Mouse (Mus musculus): ENCODE measurements around the gene Mtmr10. TPM values are rescaled to one million over a fixed set of nuclear protein-coding genes. Genes with fewer than 3 reads are reported as not detected.
A peak's percentile ranks its signal among the peaks of the same experiment; 100 is the strongest.

The Mtmr10 gene
- 1 to 10 TPM; 4.5 to 5.0 TPM for polyA plus RNA-seq (2017; shearing (Covaris generic))

DNA sequence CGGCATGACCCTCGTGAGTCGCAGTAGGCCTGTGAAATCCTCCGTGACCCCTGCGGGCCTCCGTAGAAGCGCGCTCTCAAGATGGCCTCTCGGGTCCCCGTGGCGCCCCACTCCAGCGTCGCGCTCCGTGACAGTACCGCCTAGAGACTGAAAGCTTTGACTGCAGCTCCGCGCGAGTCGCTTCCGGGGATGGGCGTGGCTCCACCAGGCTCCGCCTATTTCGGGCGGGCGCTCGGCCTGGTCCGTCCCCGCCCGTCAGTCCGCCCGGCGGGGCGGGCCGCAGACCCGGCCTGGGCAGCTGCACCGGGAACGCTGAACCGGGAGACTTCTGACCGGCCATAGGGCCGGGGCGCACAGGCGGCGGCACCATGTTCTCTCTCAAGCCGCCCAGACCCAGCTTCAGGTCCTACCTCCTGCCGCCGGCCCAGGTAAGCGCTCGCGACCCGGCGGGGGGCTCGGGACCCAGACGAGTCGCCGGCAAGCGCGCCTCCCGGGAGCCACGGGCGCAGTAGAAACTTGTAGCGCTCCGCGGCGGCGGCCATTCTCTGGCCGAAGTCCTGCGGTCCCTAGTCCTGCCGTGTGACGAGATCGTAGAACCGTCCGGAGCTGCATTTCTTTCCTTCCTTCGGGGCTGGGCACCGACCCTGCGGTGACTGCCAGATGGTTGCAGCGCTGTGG lies at the start of gene Mtmr10:
Mtmr10 (plus strand) TSS at position 240 of the 678 bp plus-strand sequence.
- ATAC-seq = peak; percentile 98

DNA sequence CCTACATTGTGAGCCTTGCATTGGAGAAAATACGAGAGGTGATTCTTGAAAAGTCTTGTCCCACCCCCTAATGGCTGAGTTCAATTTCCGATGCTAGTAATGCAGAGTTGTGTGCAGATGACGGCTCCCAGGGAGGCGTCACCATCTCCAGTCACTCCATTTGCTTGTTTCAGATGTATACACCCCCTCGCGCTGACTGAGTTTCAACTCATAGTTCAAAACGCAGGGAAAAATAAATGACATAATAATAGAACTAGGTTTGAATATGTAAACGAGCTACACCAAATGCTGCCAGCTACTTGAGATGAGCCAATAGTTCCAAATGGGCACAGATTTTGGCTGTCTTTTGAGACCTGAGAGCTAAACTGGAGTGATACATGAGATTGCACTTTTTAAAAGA lies 49.7 kb upstream of the Mtmr10 start:
- no peak for ATAC-seq

DNA sequence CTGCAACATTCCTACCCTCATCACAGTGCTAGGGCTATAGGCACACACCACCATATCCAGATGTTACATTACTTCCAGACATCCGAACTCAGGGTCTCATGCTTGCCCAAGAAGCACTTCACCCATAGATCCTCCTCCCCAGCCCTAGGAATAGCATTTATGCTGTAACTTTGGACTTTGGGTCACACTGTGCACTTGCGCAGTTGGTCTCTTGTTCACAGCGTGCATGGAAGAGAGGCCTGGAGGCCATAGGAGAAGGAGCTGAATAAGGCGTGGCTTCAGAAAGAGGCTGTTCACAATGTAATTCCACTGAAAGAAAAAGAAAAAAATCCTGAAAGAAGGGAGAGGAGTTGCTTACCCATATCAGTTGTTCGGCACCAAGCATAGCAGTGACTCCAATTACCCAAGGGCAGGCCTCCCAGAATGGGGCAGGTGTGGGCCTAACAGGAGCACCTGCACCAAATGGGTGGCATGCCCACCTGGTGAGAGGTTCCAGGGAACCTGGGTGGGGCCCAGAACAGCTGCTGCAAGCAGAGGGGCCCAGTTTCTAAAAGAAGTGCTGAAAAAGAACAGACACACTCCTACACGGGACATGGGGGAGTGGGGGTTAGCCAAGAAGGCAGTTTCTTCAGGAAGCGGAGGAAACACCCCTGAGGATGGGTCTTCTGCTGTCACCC lies 48.9 kb upstream of the Mtmr10 start:
- no peak for ATAC-seq

DNA sequence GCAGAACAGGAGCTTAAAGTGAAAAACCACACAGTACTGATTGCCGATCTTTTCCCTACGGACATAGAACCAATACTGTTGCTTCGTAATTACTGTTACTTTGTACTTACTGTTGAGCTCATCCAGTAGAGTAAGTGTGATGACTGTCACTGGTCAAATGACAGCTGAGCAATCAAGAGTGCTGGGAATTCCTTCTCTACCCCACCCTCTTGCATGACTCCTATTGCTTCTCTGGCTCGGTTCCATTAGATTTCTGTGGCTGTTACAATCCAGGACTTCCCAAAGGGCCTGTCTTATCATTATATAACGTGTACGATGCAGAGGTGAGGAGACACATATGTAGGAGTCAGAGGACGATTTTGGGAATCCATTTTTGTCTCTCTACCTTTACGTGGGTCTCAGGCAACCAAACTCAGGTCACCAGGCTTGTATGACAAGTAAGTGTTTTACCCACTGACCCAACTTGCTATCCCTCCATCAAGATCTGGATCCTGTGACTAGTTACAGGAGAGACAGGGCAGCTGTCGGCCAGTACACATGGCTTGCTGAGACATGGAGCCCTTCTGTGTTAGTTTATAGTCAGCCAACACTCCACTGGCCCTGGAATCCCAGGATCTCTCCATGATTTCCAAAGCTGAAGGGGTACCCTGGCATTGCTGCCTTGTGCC lies 48.2 kb upstream of the Mtmr10 start:
- no peak for ATAC-seq

DNA sequence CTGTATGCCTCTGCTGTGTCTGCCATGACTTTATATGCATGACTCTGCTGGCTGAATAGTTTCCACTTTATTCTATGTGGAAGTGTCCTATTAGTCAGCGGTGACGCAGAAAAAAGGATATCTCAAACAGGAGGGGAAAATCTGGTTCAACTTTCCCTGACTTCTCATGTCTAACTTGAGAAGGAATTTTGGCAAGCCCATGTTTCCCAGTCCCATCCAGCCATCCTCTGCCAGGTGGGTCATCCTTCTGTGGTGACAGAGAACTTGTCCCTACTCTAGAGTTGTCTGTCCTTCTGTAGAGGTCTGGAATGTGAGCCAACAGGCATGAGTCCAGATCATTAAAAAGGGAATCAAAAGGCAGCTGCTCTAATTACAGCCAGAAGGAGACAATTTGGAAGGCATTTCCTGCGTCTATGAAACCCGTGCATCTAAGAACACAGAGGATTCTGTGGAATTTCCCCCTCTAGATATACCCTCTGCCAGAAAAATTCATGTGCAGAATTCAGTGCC lies 47.6 kb upstream of the Mtmr10 start:
- ATAC-seq = no peak

DNA sequence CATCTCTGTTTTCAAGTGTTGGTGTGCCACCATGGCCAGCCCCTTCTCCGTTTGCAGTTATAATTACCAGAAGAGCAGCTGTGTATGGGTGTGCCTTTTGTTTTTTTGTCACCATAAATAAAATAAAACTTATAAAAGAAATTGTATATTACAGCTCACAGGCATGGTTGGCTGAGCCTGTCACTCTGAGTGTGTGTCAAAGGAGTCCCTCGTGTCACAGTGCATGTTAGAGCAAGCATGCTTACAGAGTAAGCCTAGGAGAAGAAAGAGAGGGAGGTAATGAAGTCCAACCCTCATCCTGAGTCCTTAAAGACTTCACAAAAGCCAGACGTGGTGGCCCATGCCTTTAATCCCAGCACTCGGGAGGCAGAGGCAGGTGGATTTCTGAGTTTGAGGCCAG lies 45.0 kb upstream of the Mtmr10 start:
- no peak for ATAC-seq

DNA sequence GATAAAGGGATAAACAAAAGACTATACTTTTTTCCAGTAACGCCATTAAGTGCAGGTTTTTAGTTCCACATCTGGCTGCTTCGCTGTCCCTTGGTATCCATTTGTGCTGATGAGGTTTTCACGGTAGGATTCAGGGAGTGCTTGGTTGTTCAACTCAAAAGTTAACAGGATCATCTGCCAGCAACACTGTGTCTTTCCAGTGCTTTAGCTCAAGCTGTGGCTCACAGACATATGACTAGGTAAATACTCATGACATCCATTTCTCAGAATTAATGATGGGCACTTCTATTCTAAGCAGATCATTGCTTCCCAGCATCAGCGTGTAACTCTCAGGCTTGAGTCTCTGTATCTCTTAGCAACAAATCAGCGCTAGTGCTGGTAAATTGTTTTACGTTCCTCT lies 43.1 kb upstream of the Mtmr10 start:
- no peak for ATAC-seq

DNA sequence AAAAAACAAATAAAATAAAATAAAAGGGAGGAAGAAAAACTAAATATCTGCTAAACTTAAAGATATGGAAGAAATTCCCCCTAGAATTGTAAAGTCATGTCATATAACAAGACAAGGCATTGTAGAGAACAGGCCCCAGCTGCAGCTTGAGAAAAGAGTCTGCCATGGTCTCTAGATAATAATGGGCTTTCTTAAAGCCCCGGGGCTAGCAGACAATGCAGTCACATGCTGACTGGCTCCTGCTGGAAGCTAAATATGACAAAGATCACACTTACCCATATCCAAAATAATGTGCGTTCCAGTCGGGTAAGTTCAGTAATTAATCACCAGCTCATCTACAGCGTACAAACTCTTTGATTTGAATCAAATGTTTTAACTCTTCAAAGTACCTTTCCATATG lies 40.7 kb upstream of the Mtmr10 start:
- ATAC-seq = no peak

DNA sequence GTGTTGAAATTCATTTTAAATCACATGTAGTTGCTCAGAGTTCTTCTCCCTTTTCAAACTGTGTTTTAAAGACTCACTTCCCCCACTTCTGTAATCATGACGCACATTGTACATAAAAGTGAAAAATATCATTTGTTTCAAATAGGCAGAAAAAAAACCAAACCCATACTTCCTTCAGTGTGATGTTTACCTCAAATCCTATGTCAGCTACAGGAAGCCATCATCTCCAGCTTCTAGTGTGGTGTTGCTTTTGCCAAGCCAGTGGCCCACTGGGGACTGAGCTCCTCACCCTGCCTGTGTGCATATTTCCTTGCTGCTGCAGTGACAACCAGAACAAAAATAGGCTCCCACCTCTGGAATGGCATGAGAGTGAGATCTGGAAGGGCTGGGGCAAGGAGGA lies 39.1 kb upstream of the Mtmr10 start:
- ATAC-seq = peak; percentile 21

DNA sequence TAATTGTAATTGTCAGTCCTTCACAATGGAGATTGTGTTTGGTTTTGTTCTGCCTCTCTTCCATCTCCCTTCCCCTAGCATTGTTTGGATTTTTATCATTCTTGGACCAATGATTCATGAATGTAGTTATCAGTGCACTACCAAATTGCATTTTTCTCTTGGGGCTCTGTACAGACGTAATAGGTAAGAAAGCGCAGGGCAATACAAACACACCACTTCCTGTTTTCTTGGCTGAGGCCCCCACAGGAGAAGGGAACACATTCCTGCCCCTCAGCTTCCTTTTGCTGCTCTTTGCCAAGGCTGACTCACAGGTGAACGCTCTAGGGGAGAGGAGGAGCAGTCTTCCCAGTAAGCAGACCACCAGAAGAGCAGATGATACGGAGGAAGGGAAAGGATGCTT lies 37.7 kb upstream of the Mtmr10 start:
- peak; percentile 70 for ATAC-seq

DNA sequence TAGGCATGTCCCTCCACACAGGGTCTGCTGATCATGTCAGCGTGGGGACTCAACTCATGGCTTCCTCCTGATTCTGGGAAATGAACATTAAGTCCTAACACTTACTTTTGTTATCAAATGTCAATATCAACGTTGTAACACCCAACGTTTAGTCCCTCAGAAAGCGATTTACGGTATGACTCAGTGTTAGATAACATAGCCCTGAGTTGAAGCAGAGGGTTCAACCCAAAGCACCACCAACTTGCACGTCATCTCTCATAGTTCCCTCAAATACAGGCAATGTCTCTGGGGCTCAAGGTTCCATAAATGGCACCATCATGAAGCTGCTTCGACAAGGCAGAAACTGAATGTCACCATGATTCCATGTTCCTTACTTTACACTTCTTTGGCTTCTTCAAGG lies 37.0 kb upstream of the Mtmr10 start:
- ATAC-seq = peak; percentile 55

DNA sequence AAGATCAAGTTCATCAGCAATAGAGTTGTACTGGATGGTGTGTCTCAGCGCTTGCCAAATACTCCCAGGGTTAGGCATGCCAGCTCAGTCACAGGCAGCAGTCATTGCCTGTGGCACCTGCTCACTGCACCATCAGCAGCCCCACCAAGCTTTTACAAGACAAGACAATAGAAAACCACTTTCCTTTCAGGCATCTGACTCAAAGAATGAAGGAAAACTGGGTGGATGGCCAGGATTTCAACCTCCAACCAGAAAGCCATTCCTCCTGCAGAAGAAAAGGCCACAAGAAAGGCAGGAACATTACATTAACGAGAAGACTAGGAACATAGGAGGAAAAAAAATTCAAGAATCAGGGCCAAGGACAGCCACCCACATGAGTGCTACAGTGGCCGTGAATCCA lies 33.7 kb upstream of the Mtmr10 start:
- no peak for ATAC-seq

DNA sequence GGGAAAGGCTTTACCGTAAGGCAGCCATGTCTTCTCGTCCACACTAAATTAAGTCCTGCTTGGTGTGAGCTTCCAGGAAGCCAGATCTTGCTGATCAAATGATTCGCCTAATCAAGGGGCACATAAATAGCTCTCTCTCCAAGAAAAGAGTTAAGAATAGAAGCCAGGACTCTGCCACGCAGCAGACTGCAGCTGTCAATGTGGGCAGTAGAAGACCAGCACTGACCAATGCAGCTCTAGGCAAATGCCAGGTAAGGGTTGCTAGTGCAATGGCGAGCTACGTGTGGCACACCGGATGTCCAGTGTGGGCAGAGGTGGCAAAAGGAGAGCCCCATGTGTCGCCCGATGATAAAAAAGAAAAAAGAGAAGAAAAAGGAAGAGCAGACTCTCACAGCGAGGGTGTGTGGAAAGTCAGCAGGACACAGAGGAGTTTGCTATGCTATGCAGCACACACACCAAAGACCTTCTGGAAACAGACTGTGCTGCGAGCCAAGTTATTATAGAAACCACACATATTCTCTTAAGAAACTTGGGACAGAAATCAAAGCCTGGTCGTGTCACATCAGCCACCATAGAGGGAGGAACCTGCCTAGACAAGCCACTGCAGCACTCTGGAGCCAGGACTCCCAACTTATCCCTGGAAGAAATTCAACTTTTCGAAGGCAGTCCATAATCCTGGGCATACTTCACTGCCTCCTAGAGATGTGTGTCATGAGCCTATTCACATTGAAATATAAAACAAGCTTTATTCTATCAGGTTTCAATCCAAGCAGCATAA lies 21.8 kb upstream of the Mtmr10 start:
- ATAC-seq = no peak

DNA sequence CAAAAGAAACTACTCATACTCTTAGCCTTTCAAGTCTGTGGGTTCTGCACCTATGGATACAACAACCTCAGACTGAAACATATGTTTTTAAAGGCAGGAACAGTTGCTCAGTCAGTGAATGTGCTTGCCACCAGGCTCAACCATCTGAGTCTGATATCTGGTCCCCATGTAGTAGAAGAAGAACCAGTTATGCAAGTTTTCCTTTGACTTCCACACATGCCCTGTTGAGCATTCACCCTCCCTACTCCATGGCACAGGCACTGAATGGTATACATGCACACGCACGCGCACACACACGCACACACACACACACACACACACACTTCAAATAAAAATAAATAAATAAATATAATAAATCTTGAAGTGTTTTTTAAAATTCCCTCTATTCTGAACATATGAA lies 20.9 kb upstream of the Mtmr10 start:
- ATAC-seq = no peak

DNA sequence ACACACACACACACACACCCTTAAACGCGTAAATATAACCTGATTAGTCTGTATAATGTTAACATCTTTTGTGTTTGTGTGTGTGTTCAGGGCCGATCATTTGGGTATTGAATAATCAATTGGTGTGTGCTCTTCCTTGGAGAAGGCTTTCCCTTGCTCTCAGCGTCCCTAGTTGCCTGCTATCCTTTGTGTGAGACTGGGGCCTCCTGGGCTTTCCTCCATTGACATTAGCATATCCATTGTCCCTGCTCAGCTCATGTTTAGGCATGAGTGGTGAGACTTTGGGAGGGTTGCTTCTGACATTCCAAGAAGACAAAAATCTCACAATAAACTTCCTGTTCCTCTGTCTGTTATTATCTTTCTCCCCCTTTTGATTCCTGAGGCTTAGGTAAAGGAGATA lies 15.5 kb upstream of the Mtmr10 start:
- no peak for ATAC-seq

DNA sequence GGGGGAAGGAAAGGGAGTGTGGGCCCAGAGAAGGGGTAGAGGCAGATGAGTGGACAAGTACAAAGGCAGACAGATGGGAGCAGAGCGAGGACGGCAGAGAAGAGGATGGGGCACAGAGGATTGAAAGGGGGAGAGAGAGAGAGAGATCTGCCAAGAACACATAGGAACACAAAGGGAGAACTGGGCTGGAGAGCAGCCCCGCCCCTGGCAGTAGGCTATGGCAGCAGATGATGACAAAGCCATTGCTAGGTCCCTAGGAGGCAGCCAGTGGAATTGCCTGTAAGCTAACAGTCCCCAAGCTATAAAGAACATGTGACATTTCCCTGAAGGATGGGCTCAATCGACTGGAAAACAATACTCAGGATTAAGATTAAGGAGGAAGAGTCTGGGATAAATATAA lies 11.9 kb upstream of the Mtmr10 start:
- no peak for ATAC-seq

DNA sequence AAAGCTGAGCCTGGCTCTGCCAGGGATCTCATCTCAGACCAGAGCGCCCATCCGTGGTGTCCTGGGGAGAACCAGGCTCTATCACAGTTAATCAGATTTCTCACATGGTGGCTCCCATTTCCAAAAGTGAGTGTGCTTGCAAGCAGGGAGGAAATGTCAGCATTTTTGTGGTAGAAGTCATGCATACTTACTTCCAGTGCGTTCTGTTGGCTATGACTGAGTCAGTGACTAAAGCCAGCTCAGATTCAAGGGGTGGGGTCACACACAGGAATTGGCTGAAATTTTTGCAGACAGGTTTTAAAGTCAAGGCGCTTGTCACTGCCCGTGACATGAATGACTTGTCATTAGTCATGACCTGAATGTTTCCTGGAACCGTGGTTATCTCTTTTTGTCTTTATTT lies 10.5 kb upstream of the Mtmr10 start:
- ATAC-seq = no peak

DNA sequence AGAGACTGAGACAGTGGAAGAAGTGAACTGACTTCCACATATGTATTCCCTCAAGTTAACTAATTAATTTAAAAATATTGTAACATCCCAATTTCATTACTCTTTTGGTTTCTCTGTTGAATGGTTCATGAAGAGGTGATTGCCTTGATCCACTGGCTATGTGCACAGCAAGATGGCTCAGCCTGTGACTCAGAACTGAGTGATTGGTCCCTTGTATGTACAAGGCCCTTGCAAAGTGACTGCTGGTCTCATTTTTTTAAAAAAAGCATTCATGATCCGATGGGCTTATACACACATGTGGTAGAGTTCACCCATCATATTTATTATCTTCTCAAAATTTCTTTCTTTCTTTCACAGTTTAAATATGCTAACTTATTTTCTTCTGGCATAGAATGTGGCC lies 8.9 kb upstream of the Mtmr10 start:
- ATAC-seq = no peak

DNA sequence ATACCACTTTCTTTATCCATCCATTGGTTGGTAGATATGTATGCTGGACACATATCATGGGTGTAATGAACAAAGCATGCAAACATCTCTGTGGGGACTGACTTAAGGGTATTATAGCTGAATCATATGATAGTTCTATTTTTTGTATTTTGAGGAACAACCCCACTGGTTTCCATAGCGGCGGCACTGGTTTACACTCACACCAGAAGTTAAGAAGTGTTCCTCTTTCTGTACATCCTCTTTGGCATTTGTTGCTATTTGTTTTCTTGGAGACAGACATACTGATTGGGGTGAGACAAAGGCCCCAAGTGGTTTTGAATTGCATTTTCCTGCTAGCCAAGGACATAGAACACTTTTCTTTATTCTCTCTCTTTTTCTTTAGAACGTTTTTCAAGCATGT lies 7.9 kb upstream of the Mtmr10 start:
- ATAC-seq = no peak

DNA sequence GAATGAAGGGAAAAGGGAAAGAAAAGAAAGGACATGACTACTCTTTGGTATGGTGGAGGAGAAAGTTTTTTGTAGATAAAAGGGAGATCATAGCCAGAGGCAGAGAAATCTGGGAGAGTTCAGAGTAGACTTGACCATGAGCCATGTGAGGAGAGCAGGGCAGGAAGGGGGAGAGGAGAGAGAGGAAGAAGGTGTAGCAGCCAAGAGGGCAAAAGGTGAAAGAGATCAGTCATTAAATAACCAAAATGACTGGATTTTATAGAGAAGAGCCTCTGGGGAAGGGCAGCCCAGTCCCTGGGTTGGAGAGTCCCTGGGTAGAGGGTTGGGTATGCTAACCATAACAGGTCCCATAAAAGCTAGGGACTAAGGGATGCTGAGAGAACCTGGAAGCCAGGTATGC lies 887 bp upstream of the Mtmr10 start:
- ATAC-seq = no peak

DNA sequence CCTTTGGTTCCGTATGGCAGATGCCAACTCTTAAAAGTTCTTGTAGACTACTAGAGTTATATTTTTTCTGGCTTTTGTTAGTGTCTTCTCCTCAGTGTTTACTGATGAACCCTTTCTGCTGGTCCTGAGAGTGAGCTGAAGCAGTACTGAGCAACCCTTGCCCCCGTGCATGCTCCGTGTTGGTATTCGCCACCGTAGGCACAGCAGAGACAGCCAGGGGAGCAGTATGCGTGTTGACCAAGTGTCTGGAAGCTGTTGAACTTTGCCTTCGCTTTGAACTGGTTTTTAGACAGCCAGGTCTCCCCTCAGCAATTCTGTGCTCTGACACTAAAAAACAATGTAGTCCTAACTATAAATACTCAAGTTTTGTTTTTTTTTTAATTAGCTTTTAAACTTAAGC lies 2.0 kb downstream of the Mtmr10 start:
- no peak for ATAC-seq

DNA sequence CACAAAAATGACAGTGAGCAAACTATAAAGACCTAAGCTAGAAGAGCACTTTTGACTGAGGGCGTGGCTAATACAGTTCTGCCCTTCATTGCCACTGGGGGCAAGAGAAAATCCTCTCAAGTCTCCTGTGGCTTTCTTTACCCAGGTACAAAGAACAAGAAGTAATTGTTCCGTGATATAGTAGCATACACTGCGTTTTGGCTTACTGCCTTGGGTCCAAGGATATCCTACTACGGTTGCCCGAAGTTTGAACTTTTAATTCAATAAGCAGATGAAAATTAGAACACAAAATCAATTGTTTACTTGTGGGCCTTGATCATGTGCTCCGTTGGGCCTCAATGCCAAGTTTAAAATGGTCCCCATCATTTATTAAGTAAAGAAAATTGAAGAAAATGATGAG lies 3.0 kb downstream of the Mtmr10 start:
- no peak for ATAC-seq

DNA sequence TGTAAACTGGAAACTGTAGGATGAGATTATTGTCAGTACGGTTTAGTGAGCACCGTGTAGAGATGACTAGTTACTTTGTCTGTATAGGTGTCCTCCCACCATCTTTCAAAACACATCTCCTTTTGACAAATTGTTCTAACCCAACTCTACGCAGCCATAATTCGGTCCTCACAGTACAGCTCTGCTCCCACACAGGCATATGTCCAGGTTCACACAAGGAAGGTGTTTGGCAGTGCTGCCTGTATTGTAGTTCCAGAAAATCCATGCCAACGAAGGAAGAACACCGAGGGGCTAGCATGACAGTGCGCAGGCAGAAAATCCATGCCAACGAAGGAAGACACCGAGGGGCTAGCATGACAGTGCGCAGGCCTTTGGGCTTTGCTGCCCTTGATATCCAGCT lies 4.3 kb downstream of the Mtmr10 start:
- no peak for ATAC-seq
